Comparison of ENCODE assay signal across 13 mouse cellular contexts in the genomic region with DNA sequence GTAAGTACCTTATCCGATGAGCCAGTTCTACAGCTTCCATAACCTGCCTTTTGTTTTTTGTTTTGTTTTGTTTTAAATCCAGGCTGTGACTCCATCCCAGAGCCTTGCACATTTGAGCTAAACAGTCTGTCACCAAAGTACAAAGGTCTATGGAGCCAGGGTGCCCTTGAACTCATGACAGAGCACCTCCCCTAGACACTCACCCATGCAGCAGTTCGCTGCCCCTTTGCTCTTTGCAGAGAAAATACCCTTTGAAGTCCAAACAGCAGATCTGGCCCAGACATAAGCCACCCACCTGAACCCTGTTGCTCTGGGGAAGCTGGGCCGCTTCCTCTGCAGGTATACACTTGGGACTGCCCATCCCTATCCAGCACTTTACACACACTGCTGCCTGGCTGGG. TPM values are rescaled to one million over a fixed set of nuclear protein-coding genes. Genes with fewer than 3 reads are reported as not detected.
"Had no signal": no experiment of that assay in that cellular context is flagged by ENCODE, and none has a peak within 500 bp of the region (broad histone marks: within the 10 kb centered on the region; RNA-seq: fewer than 3 reads in every experiment).

No protein-coding gene starts in this region.

- H3K4me3 ChIP-seq: limb, embryonic 15.5 days; midbrain, embryonic 12.5 days had no signal

- H3K4me1 ChIP-seq: limb, embryonic 15.5 days; midbrain, embryonic 12.5 days had no signal

- H3K9me3 ChIP-seq: limb, embryonic 15.5 days; midbrain, embryonic 12.5 days had no signal

- H3K9ac ChIP-seq: limb, embryonic 15.5 days; lung, embryonic 14.5 days; midbrain, embryonic 12.5 days had no signal

- H3K27ac ChIP-seq: kidney, postnatal 0 days; limb, embryonic 15.5 days; midbrain, embryonic 12.5 days had no signal

- H3K27me3 ChIP-seq: limb, embryonic 15.5 days; midbrain, embryonic 12.5 days had no signal

- H3K4me2 ChIP-seq: limb, embryonic 15.5 days; lung, embryonic 14.5 days; midbrain, embryonic 12.5 days had no signal

- DNase-seq: kidney, adult 8-10 months; kidney, postnatal 4 days; layer of hippocampus, postnatal 36 days; lung, embryonic 14.5 days; right cerebral cortex, adult 18-20 months; right cerebral cortex, postnatal 25 days; thymus, postnatal 36 days had no signal

- ATAC-seq: hindbrain, embryonic 16.5 days; inflammation-experienced regulatory T-cells, adult 6 months; midbrain, embryonic 16.5 days had no signal

RNA-seq across cellular contexts. Expression of gene Ltc4s, which starts 36.8 kb away (rescaled TPM):
- polyA plus RNA-seq: inflammation-experienced regulatory T-cells, adult 6 months had no signal
